Mouse (Mus musculus) stomach, postnatal 0 days (tissue): ENCODE measurements around the gene Insig1.

Experiments
- CTCF ChIP-seq: IDR thresholded peaks from 2 replicates; pipeline ENCODE4 v1.5.1; 2016; ENCODE audit warnings: antibody characterized with exemption, low read depth, mild to moderate bottlenecking, moderate library complexity
- EP300 ChIP-seq: optimal IDR thresholded peaks from 2 replicates; pipeline ENCODE3; 2016; ENCODE audit warnings: antibody characterized with exemption

- TF ChIP-seq EP300 (no peak), CTCF (peak; percentile 70)
These were observed 19.4 kb downstream of the Insig1 start for GRCm38 (mm10) chr5:28090547-28090946.
